Mouse (Mus musculus) embryonic facial prominence, embryonic 13.5 days (tissue): Measurements from ENCODE around the gene Shisa9. TPM values are rescaled to one million over a fixed set of nuclear protein-coding genes. Genes with fewer than 3 reads are reported as not detected.

ENCODE experiments used
- ATAC-seq: fragments of 200-750 bp; cut with Nextera tagmentation; 2 replicates; pipeline ENCODE4 v1.8.0; 2017; ENCODE audit warnings: low read depth; ENCODE audit not compliant: insufficient number of reproducible peaks, insufficient read depth, low FRiP score, low TSS enrichment
- H3K27ac ChIP-seq: fragments of 300-500 bp; sonication (generic); 2 replicates; pipeline ENCODE4 v1.5.1; 2015; ENCODE audit warnings: moderate library complexity, mild to moderate bottlenecking, inconsistent platforms
- H3K27me3 ChIP-seq: fragments of 300-500 bp; sonication (generic); 2 replicates; pipeline ENCODE4 v1.6.1; 2015; ENCODE audit warnings: mild to moderate bottlenecking, inconsistent platforms
- H3K36me3 ChIP-seq: fragments of 300-500 bp; sonication (generic); 2 replicates; pipeline ENCODE4 v1.6.1; 2015; ENCODE audit warnings: mild to moderate bottlenecking, inconsistent platforms
- H3K4me1 ChIP-seq: fragments of 300-500 bp; sonication (generic); 2 replicates; pipeline ENCODE4 v1.6.1; 2015; ENCODE audit warnings: inconsistent platforms
- H3K4me2 ChIP-seq: fragments of 300-500 bp; sonication (generic); 2 replicates; pipeline ENCODE4 v1.6.1; 2015; ENCODE audit warnings: moderate library complexity, mild to moderate bottlenecking, inconsistent platforms
- H3K4me3 ChIP-seq: fragments of 300-500 bp; sonication (generic); 2 replicates; pipeline ENCODE4 v1.5.1; 2015; ENCODE audit warnings: mild to moderate bottlenecking, inconsistent platforms
- H3K9ac ChIP-seq: fragments of 300-500 bp; sonication (generic); 2 replicates; pipeline ENCODE4 v1.6.1; 2015; ENCODE audit warnings: mild to moderate bottlenecking, inconsistent platforms
- H3K9me3 ChIP-seq: fragments of 300-500 bp; sonication (generic); 2 replicates; pipeline ENCODE4 v1.6.1; 2016; ENCODE audit warnings: inconsistent platforms
- WGBS: fragments of 180-500 bp; shearing (Covaris S2); methylation state at CpG from one replicate; pipeline ENCODE4 v1.1.7; 2015; ENCODE audit warnings: mixed read lengths; 5-methylcytosine and 5-hydroxymethylcytosine counted together
- polyA plus RNA-seq: library from polyadenylated mRNA; unstranded; fragments of >200 nt; fragmentation: Nextera tagmentation; extraction: Ambion mirVana; gene quantifications from 2 replicates; pipeline ENCODE4 v1.2.1, GENCODE M21; 2015

Shisa9 gene
- polyA plus RNA-seq, 1 experiment from 2014 or later = 1.0 TPM

- no peak for ATAC-seq
- Histone ChIP-seq H3K9ac (no peak overlapping the region), H3K4me2 (no peak overlapping the region), H3K4me1 (no peaks in the 10 kb centered on the region), H3K27ac (no peak overlapping the region), H3K27me3 (no peaks in the 10 kb centered on the region), H3K36me3 (no peaks in the 10 kb centered on the region), H3K9me3 (no peaks in the 10 kb centered on the region), H3K4me3 (no peak overlapping the region)
- 78% methylated on average over 2 of the region's 2 CpGs for WGBS
Measured at GRCm38 (mm10) chr16:12203055-12203454, 219.1 kb downstream of the Shisa9 start.

- no peaks in the 10 kb centered on the region for H3K9me3 ChIP-seq
- 75% methylated on average over 2 of the region's 2 CpGs for WGBS
- no peak for ATAC-seq
- no peak overlapping the region for H3K4me2 ChIP-seq
- no peak overlapping the region for H3K4me3 ChIP-seq
- H3K4me1 ChIP-seq = no peaks in the 10 kb centered on the region
- H3K27ac ChIP-seq = no peak overlapping the region
- no peaks in the 10 kb centered on the region for H3K36me3 ChIP-seq
- H3K9ac ChIP-seq = no peak overlapping the region
- H3K27me3 ChIP-seq = no peaks in the 10 kb centered on the region
Measured at GRCm38 (mm10) chr16:12204423-12204822, 220.5 kb downstream of the Shisa9 start.

DNA sequence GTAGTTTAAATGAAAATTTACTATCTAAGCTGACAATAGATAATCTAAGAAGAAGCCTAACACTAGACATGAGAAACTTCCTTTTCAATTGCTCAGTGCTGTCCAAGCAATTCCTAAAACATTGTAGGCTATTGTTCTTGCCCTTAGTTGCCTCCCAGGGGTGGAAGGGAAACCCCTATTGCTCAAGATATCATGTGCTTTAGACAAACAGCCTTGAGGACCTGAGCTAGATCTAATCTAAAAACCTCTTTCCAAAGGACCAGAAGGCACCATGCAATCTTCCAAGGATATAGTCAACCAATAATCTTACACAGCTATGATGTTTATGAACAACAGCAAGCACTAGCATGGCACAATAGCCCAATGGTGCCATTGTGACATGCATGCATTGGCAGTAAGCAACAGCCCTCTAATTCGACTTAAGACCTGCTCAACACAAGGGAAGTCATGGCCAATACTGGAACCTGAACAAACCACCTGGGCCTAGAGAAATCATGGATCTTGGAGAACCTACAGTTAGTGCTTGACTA lies 222.6 kb downstream of the Shisa9 start:
- no peak for ATAC-seq
- no peaks in the 10 kb centered on the region for H3K4me1 ChIP-seq
- H3K9me3 ChIP-seq = no peaks in the 10 kb centered on the region
- H3K4me2 ChIP-seq = no peak overlapping the region
- no peak overlapping the region for H3K27ac ChIP-seq
- H3K36me3 ChIP-seq = no peaks in the 10 kb centered on the region
- H3K27me3 ChIP-seq = no peaks in the 10 kb centered on the region
- no peak overlapping the region for H3K4me3 ChIP-seq
- 67% methylated on average over 1 of the region's 1 CpGs for WGBS
- H3K9ac ChIP-seq = no peak overlapping the region

DNA sequence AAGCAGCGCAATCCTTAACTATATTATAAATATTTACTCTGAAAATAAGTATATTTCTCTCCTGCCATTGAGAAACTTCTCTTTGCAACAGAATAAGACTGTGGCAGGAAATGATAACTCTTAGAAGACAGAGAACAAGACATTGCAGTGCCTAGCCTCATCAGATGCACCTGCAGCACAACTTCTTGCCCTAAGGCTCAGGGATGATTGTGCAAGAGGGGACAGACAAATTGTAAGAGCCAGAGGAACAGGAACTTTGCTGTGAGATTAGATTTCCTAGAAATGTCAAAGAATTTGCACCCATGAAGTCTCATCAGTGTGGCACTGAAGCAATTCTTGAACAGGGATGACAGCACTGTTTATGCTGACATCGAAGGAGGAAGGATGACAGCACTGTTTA lies 223.0 kb downstream of the Shisa9 start:
- 71% methylated on average over 2 of the region's 2 CpGs for WGBS
- H3K4me3 ChIP-seq = no peak overlapping the region
- H3K9me3 ChIP-seq = no peaks in the 10 kb centered on the region
- no peak overlapping the region for H3K4me2 ChIP-seq
- H3K27ac ChIP-seq = no peak overlapping the region
- no peaks in the 10 kb centered on the region for H3K27me3 ChIP-seq
- no peaks in the 10 kb centered on the region for H3K4me1 ChIP-seq
- ATAC-seq = no peak
- no peaks in the 10 kb centered on the region for H3K36me3 ChIP-seq
- no peak overlapping the region for H3K9ac ChIP-seq

DNA sequence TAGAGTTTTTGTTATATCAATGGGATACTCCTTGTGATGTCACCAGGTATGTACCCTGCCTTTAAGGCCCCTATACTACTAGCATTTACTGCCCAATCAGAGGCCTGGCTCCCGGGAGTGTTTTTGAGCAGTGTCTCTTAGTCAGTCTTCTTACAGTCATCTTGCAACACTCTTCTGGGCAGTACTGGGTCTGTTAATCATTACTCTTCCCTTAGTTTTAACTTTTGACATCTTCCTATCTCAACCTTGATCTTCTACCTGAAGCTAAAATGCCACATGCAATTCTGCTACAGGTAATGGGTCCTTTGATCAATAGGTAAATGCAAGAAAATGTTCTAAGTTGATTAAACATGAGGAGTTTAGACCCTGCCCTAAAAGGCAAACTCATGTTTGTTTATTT lies 225.4 kb downstream of the Shisa9 start:
- Histone ChIP-seq H3K27me3 (no peaks in the 10 kb centered on the region), H3K4me2 (no peak overlapping the region), H3K27ac (no peak overlapping the region), H3K9me3 (no peaks in the 10 kb centered on the region), H3K4me3 (no peak overlapping the region), H3K4me1 (no peaks in the 10 kb centered on the region), H3K9ac (no peak overlapping the region), H3K36me3 (no peaks in the 10 kb centered on the region)
- no peak for ATAC-seq
- WGBS = 90% methylated on average over 1 of the region's 1 CpGs

DNA sequence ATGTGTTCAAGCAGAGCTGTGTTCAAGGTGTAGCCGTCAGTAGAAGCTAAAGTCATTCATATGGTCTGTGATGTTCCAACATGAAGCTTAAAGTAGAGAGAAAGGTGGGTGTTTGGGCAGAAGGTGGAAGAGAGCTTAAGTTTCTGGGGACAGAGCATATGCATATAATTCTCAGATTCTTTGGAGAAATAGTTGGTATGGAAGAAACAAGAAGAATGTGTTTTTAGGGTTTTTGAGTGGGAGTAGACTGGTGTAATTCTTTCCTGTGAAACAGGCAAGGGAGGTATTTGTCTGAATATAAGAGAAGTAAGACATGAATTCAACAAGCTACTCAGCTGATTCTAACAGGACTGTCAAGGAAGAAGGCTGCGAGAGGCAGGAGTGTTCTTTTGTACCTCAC lies 225.9 kb downstream of the Shisa9 start:
- no peaks in the 10 kb centered on the region for H3K9me3 ChIP-seq
- no peak for ATAC-seq
- no peak overlapping the region for H3K27ac ChIP-seq
- no peaks in the 10 kb centered on the region for H3K27me3 ChIP-seq
- H3K4me3 ChIP-seq = no peak overlapping the region
- H3K9ac ChIP-seq = no peak overlapping the region
- WGBS = 85% methylated on average over 2 of the region's 2 CpGs
- H3K4me2 ChIP-seq = no peak overlapping the region
- no peaks in the 10 kb centered on the region for H3K36me3 ChIP-seq
- H3K4me1 ChIP-seq = no peaks in the 10 kb centered on the region

DNA sequence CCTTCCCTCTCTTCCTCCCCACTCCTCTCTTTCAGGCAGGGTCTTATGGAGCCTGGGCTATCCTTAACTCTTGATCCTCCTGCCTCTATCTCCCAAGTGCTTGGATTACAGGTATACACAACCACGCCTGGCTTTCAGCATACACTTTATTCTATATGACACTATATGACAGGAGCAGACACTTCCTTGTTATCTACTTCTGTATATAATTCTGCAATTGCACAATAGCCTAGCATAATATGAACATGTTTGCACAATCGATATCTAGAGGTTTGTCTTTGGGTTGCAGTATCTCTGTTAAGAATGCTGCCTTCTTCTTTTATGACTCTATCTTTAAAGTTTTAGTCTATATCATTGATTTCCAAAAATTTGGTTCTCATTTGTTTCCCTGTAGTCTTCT lies 230.1 kb downstream of the Shisa9 start:
- no peak overlapping the region for H3K27ac ChIP-seq
- no peaks in the 10 kb centered on the region for H3K4me1 ChIP-seq
- H3K4me2 ChIP-seq = no peak overlapping the region
- no peak overlapping the region for H3K9ac ChIP-seq
- H3K27me3 ChIP-seq = no peaks in the 10 kb centered on the region
- no peaks in the 10 kb centered on the region for H3K36me3 ChIP-seq
- no peak for ATAC-seq
- H3K4me3 ChIP-seq = no peak overlapping the region
- 86% methylated on average over 2 of the region's 2 CpGs for WGBS
- H3K9me3 ChIP-seq = no peaks in the 10 kb centered on the region

- no peaks in the 10 kb centered on the region for H3K4me1 ChIP-seq
- 73% methylated on average over 13 of the region's 13 CpGs for WGBS
- no peak for ATAC-seq
- no peak overlapping the region for H3K4me3 ChIP-seq
- no peaks in the 10 kb centered on the region for H3K9me3 ChIP-seq
- no peaks in the 10 kb centered on the region for H3K27me3 ChIP-seq
- H3K4me2 ChIP-seq = no peak overlapping the region
- H3K9ac ChIP-seq = no peak overlapping the region
- H3K27ac ChIP-seq = no peak overlapping the region
- H3K36me3 ChIP-seq = no peaks in the 10 kb centered on the region
Measured at GRCm38 (mm10) chr16:12217289-12218150, 233.6 kb downstream of the Shisa9 start.

DNA sequence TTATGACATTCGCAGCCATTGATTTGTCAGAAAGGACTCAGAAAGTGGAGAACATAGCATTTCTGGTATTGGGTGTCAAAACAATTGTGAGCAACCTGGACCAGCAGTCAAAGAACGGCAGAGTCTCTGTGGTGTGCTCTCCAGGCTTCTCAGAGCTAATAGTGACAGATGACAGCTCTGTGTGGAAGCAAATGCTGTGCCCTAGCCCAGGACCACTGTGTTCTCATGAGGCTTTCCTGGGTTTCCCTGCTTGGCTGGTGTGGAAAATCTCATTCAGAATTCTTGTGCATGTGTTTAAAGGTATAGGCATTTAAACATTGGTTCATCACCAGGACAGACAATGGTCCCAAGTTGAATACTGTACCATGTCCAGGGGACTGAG lies 234.2 kb downstream of the Shisa9 start:
- Histone ChIP-seq H3K9me3 (no peaks in the 10 kb centered on the region), H3K27me3 (no peaks in the 10 kb centered on the region), H3K9ac (no peak overlapping the region), H3K4me2 (no peak overlapping the region), H3K4me1 (no peaks in the 10 kb centered on the region), H3K27ac (no peak overlapping the region), H3K4me3 (no peak overlapping the region), H3K36me3 (no peaks in the 10 kb centered on the region)
- no peak for ATAC-seq
- 82% methylated on average over 2 of the region's 2 CpGs for whole genome bisulfite sequencing

- H3K4me3 ChIP-seq = no peak overlapping the region
- 86% methylated on average over 3 of the region's 3 CpGs for WGBS
- H3K27ac ChIP-seq = no peak overlapping the region
- H3K4me1 ChIP-seq = no peaks in the 10 kb centered on the region
- H3K27me3 ChIP-seq = no peaks in the 10 kb centered on the region
- H3K9ac ChIP-seq = no peak overlapping the region
- H3K4me2 ChIP-seq = no peak overlapping the region
- H3K9me3 ChIP-seq = no peaks in the 10 kb centered on the region
- ATAC-seq = no peak
- no peaks in the 10 kb centered on the region for H3K36me3 ChIP-seq
Measured at GRCm38 (mm10) chr16:12219821-12220220, 235.9 kb downstream of the Shisa9 start.

DNA sequence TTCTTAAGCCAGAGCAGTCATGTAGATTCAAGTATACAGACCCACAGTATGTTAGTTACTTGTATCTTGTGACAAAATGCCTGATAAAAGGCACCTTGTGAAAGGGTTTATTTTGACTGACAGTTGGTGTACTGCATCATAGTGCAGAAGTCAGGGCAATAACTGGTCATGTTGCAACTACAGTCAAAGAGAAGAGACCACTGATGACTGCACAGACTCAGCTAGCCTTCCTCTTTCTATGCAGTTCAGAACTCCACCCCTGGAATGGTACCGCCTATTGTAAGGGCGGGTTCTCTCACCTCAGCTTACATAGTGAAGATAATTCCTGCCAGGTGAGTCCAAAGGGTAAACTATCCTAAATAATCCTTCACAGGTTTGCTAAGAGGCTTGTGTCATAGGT lies 239.6 kb downstream of the Shisa9 start:
- no peak overlapping the region for H3K9ac ChIP-seq
- WGBS = 85% methylated on average over 2 of the region's 2 CpGs

DNA sequence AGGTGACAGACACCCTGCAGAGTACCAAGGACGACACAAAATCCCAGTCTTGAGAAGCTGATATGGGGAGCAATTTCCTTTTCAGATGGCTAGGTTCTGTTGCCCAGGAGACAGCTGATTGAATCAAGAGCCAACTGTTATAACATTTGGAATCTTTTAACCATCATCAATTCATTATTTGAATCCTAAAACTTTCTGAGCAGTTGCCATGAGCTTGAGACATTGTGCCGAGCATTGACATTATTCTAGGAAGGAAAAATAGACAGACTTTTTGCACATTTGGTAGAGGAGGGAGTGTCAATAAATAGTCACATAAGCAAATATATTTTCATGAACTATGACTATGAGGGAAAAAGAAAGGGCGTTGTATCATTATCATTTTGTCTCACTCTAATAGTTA lies 243.0 kb downstream of the Shisa9 start:
- no peak for ATAC-seq
- 51% methylated on average over 3 of the region's 3 CpGs for whole genome bisulfite sequencing
- Histone ChIP-seq H3K27ac (no peak overlapping the region), H3K4me2 (no peak overlapping the region), H3K9ac (no peak overlapping the region), H3K4me3 (no peak overlapping the region), H3K9me3 (no peaks in the 10 kb centered on the region), H3K36me3 (no peaks in the 10 kb centered on the region), H3K4me1 (no peaks in the 10 kb centered on the region), H3K27me3 (no peaks in the 10 kb centered on the region)

More for the DNA sequence above, 239.6 kb downstream of the Shisa9 start:
- H3K4me1 ChIP-seq = no peaks in the 10 kb centered on the region
- no peaks in the 10 kb centered on the region for H3K36me3 ChIP-seq
- H3K4me2 ChIP-seq = no peak overlapping the region
- H3K27me3 ChIP-seq = no peaks in the 10 kb centered on the region
- no peaks in the 10 kb centered on the region for H3K9me3 ChIP-seq
- ATAC-seq = no peak
- H3K4me3 ChIP-seq = no peak overlapping the region
- no peak overlapping the region for H3K27ac ChIP-seq
